Mouse (Mus musculus) liver, embryonic 15.5 days (tissue): Measurements from ENCODE around the gene Chrm1. TPM values are rescaled to one million over a fixed set of nuclear protein-coding genes. Genes with fewer than 3 reads are reported as not detected.

Source experiments
- ATAC-seq: fragments of 200-750 bp; cut with Nextera tagmentation; 2 replicates; pipeline ENCODE4 v1.8.0; 2017; ENCODE audit warnings: moderate number of reproducible peaks, mild to moderate bottlenecking, moderate library complexity; ENCODE audit not compliant: insufficient read depth
- H3K27ac ChIP-seq: fragments of 300-500 bp; sonication (generic); replicated peaks from 2 replicates; pipeline ENCODE4 v1.5.1; 2015; ENCODE audit warnings: mild to moderate bottlenecking, inconsistent platforms
- H3K27me3 ChIP-seq: fragments of 300-500 bp; sonication (generic); 2 replicates; pipeline ENCODE4 v1.6.1; 2015; ENCODE audit warnings: mild to moderate bottlenecking, inconsistent platforms
- H3K36me3 ChIP-seq: fragments of 300-500 bp; sonication (generic); replicated peaks from 2 replicates; pipeline ENCODE4 v1.6.1; 2015; ENCODE audit warnings: moderate library complexity, mild to moderate bottlenecking, inconsistent platforms
- H3K4me1 ChIP-seq: fragments of 300-500 bp; sonication (generic); replicated peaks from 2 replicates; pipeline ENCODE4 v1.6.1; 2015; ENCODE audit warnings: inconsistent platforms
- H3K4me2 ChIP-seq: fragments of 300-500 bp; sonication (generic); 2 replicates; pipeline ENCODE4 v1.6.1; 2015; ENCODE audit warnings: moderate library complexity, mild to moderate bottlenecking, inconsistent platforms
- H3K4me3 ChIP-seq: fragments of 300-500 bp; sonication (generic); replicated peaks from 2 replicates; pipeline ENCODE4 v1.5.1; 2015; ENCODE audit warnings: mild to moderate bottlenecking, inconsistent platforms
- H3K9ac ChIP-seq: fragments of 300-500 bp; sonication (generic); 2 replicates; pipeline ENCODE4 v1.6.1; 2015; ENCODE audit warnings: moderate library complexity, mild to moderate bottlenecking, inconsistent platforms
- H3K9me3 ChIP-seq: fragments of 300-500 bp; sonication (generic); replicated peaks from 2 replicates; pipeline ENCODE4 v1.6.1; 2016; ENCODE audit warnings: inconsistent platforms
- WGBS: fragments of 180-500 bp; shearing (Covaris S2); methylation state at CpG from one replicate; pipeline ENCODE4 v1.1.7; 2015; ENCODE audit warnings: mixed read lengths; ENCODE audit not compliant: insufficient replicate concordance; 5-methylcytosine and 5-hydroxymethylcytosine counted together
- polyA plus RNA-seq: library from polyadenylated mRNA; unstranded; fragments of >200 nt; fragmentation: Nextera tagmentation; extraction: Ambion mirVana; gene quantifications from 2 replicates; pipeline ENCODE4 v1.2.1, GENCODE M21; 2015

Gene Chrm1
- polyA plus RNA-seq, 1 experiment from 2014 or later, result 0.02 TPM

GRCm38 (mm10) chr19:8710057-8710456 lies 46.5 kb downstream of the Chrm1 start:
- Histone ChIP-seq H3K9me3 (no peaks in the 10 kb centered on the region), H3K27me3 (no peaks in the 10 kb centered on the region), H3K4me3 (peak overlapping the region; percentile 91), H3K4me2 (peak overlapping the region; percentile 76), H3K9ac (no peak overlapping the region), H3K27ac (0 out of 2 replicates have a peak overlapping the region, but pooled peaks have one; percentile 38), H3K4me1 (peaks cover 77% of the 10 kb centered on the region), H3K36me3 (peaks cover 68% of the 10 kb centered on the region)
- WGBS, result 96% methylated on average over 2 of the region's 2 CpGs
- no peak for ATAC-seq

GRCm38 (mm10) chr19:8711506-8711905 lies 47.9 kb downstream of the Chrm1 start:
- no peak for ATAC-seq
- 66% methylated on average over 4 of the region's 4 CpGs for WGBS
- Histone ChIP-seq H3K36me3 (peaks cover 63% of the 10 kb centered on the region), H3K4me3 (peak overlapping the region; percentile 91), H3K9ac (peak overlapping the region; percentile 93), H3K27me3 (no peaks in the 10 kb centered on the region), H3K4me1 (peaks cover 88% of the 10 kb centered on the region), H3K9me3 (no peaks in the 10 kb centered on the region), H3K27ac (peak overlapping the region; percentile 97; the same call in 1 of the 2 replicates), H3K4me2 (peak overlapping the region; percentile 76)

GRCm38 (mm10) chr19:8711949-8712869 lies 48.6 kb downstream of the Chrm1 start:
- Histone ChIP-seq H3K4me1 (peaks cover 87% of the 10 kb centered on the region), H3K36me3 (peaks cover 56% of the 10 kb centered on the region), H3K27ac (peak overlapping the region; percentile 97), H3K9me3 (no peaks in the 10 kb centered on the region), H3K4me2 (peak overlapping the region; percentile 76), H3K27me3 (no peaks in the 10 kb centered on the region), H3K4me3 (peak overlapping the region; percentile 91), H3K9ac (peak overlapping the region; percentile 93)
- ATAC-seq, result no peak
- 32% methylated on average over 10 of the region's 10 CpGs for WGBS

- peak overlapping the region; percentile 97 for H3K27ac ChIP-seq
- peak; percentile 19 for ATAC-seq
- H3K27me3 ChIP-seq, result no peaks in the 10 kb centered on the region
- peaks cover 49% of the 10 kb centered on the region for H3K36me3 ChIP-seq
- H3K9ac ChIP-seq, result peak overlapping the region; percentile 93
- no peaks in the 10 kb centered on the region for H3K9me3 ChIP-seq
- peak overlapping the region; percentile 76 for H3K4me2 ChIP-seq
- H3K4me3 ChIP-seq, result peak overlapping the region; percentile 91
- WGBS, result 1% methylated on average over 13 of the region's 13 CpGs
- peaks cover 87% of the 10 kb centered on the region for H3K4me1 ChIP-seq
Measured at GRCm38 (mm10) chr19:8712870-8713305, 49.3 kb downstream of the Chrm1 start.

GRCm38 (mm10) chr19:8713306-8713996 lies 49.9 kb downstream of the Chrm1 start:
- no peaks in the 10 kb centered on the region for H3K9me3 ChIP-seq
- peaks cover 87% of the 10 kb centered on the region for H3K4me1 ChIP-seq
- H3K27ac ChIP-seq, result peak overlapping the region; percentile 97
- H3K9ac ChIP-seq, result peak overlapping the region; percentile 93
- H3K4me2 ChIP-seq, result peak overlapping the region; percentile 76
- WGBS, result under 1% methylated on average over 51 of the region's 51 CpGs
- peak; percentile 84 for ATAC-seq
- H3K27me3 ChIP-seq, result no peaks in the 10 kb centered on the region
- H3K4me3 ChIP-seq, result peak overlapping the region; percentile 91
- H3K36me3 ChIP-seq, result peaks cover 44% of the 10 kb centered on the region

- peak; percentile 5; the same call in 1 of the 2 replicates for ATAC-seq
- Histone ChIP-seq H3K36me3 (peaks cover 37% of the 10 kb centered on the region), H3K4me2 (peak overlapping the region; percentile 76), H3K27me3 (no peaks in the 10 kb centered on the region), H3K4me1 (peaks cover 86% of the 10 kb centered on the region), H3K27ac (peak overlapping the region; percentile 97), H3K9me3 (no peaks in the 10 kb centered on the region), H3K9ac (peak overlapping the region; percentile 93), H3K4me3 (peak overlapping the region; percentile 91)
- WGBS, result 4% methylated on average over 13 of the region's 13 CpGs
Measured at GRCm38 (mm10) chr19:8713997-8714652, 50.5 kb downstream of the Chrm1 start.

GRCm38 (mm10) chr19:8714653-8715481 lies 51.3 kb downstream of the Chrm1 start:
- peak overlapping the region; percentile 91 for H3K4me3 ChIP-seq
- H3K27ac ChIP-seq, result peak overlapping the region; percentile 97

DNA sequence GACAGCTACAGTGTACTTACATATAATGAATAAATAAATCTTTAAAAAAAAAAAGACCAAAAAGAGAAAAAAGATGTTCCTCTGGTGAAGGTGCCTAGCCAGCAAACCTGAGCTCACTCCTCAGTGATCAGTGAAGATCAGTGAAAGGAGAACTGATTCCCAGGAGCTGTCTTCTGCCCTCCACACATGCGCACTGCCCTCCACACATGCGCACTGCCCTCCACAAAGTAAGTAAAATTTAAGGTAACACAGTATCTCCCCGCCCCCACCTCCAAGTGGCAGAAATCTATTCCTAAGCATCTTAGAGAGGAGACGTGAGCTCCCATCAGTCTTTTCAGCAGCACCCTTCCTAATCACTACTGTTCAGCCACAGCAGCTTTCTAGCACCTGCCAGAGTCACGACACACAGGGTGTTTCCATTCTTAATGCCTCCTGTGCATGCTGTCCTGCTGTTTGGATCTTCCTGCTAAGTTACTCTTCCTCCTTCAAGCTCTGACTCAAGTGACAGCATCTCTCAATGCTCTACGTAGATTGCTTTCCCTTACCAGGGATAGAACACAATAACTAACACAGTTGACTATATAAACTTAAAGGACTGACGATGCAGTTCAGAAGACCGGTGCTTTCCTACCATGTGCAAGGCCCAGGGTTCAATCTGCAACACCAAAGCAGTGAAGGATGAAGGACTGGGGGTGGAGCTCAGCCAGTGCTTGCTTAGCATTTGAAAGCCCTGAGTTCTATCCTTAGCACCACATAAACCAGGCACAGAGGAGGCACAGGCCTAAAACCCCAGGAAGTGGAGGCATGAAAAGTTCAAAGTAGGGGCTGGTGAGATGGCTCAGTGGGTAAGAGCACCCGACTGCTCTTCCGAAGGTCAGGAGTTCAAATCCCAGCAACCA lies 52.5 kb downstream of the Chrm1 start:
- Histone ChIP-seq H3K9ac (peak overlapping the region; percentile 37; the same call in 1 of the 2 replicates), H3K36me3 (peaks cover 17% of the 10 kb centered on the region), H3K4me3 (peak overlapping the region; percentile 17; the same call in 1 of the 2 replicates), H3K27ac (peak overlapping the region; percentile 97), H3K27me3 (no peaks in the 10 kb centered on the region), H3K4me2 (peak overlapping the region; percentile 76), H3K9me3 (no peaks in the 10 kb centered on the region), H3K4me1 (peaks cover 78% of the 10 kb centered on the region)
- no peak; the same call in 1 of the 2 replicates for ATAC-seq
- 62% methylated on average over 10 of the region's 10 CpGs for WGBS

More at GRCm38 (mm10) chr19:8714653-8715481, 51.3 kb downstream of the Chrm1 start:
- peak; percentile 77 for ATAC-seq
- Histone ChIP-seq H3K36me3 (peaks cover 29% of the 10 kb centered on the region), H3K9me3 (no peaks in the 10 kb centered on the region), H3K9ac (peak overlapping the region; percentile 56), H3K4me1 (peaks cover 81% of the 10 kb centered on the region), H3K4me2 (peak overlapping the region; percentile 76), H3K27me3 (no peaks in the 10 kb centered on the region)
- WGBS, result 31% methylated on average over 10 of the region's 10 CpGs

DNA sequence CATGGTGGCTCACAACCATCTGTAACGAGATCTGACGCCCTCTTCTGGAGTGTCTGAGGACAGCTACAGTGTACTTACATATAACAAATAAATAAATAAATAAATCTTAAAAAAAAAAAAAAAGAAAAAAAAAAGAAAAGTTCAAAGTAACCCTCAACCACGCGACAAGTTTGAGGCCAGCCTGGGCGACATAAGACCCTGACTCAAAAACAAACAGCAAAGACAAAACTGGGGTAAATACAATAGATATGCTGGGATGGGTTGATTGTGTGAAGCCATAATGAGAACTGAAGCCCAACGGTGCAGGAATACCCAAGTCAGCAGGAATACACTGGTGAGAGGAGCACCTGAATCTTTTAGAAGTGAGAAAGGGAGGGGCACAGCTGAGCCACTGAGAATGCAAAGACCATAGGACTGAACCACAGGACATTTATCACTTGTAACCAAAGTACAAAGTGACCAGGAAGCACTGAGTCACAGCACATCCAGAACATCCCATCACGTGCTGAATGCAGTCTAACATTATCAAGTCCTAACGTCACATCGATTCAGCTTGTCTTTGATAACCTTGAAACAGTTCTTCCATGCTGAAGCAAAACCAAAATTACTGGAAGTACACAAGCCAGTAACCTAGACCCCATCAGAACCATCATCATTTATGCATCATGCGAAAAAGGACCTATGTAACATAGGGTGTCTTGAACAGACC lies 53.3 kb downstream of the Chrm1 start:
- Histone ChIP-seq H3K9ac (peak overlapping the region; percentile 32; the same call in 1 of the 2 replicates), H3K27ac (peak overlapping the region; percentile 97), H3K36me3 (peaks cover 9% of the 10 kb centered on the region), H3K4me3 (no peak overlapping the region), H3K4me2 (no peak overlapping the region; the same call in 1 of the 2 replicates), H3K27me3 (no peaks in the 10 kb centered on the region), H3K9me3 (no peaks in the 10 kb centered on the region), H3K4me1 (peaks cover 78% of the 10 kb centered on the region)
- ATAC-seq, result no peak
- WGBS, result 68% methylated on average over 10 of the region's 10 CpGs
